Mouse (Mus musculus) liver, embryonic 12.5 days (tissue): ENCODE data around the gene Mov10. TPM values are rescaled to one million over a fixed set of nuclear protein-coding genes. Genes with fewer than 3 reads are reported as not detected.
"Not testable (repeated sequence)": the region's sequence is repeated elsewhere in the genome, so short reads cannot be mapped to it uniquely, and the experiment has no call there.

Source experiments
- ATAC-seq: fragments of 200-750 bp; cut with Nextera tagmentation; 2 replicates; pipeline ENCODE4 v1.8.0; 2017; ENCODE audit warnings: moderate number of reproducible peaks, mild to moderate bottlenecking, moderate library complexity
- H3K27ac ChIP-seq: fragments of 300-500 bp; sonication (generic); 2 replicates; pipeline ENCODE4 v1.5.1; 2016; ENCODE audit warnings: mild to moderate bottlenecking
- H3K27me3 ChIP-seq: fragments of 300-500 bp; sonication (generic); replicated peaks from 2 replicates; pipeline ENCODE4 v1.6.1; 2016; ENCODE audit warnings: mild to moderate bottlenecking, moderate library complexity
- H3K36me3 ChIP-seq: fragments of 300-500 bp; sonication (generic); 2 replicates; pipeline ENCODE4 v1.6.1; 2016; ENCODE audit warnings: mild to moderate bottlenecking, moderate library complexity
- H3K4me1 ChIP-seq: fragments of 300-500 bp; sonication (generic); 2 replicates; pipeline ENCODE4 v1.6.1; 2016
- H3K4me2 ChIP-seq: fragments of 300-500 bp; sonication (generic); 2 replicates; pipeline ENCODE4 v1.6.1; 2016; ENCODE audit warnings: mild to moderate bottlenecking, moderate library complexity
- H3K4me3 ChIP-seq: fragments of 300-500 bp; sonication (generic); 2 replicates; pipeline ENCODE4 v1.5.1; 2016; ENCODE audit warnings: mild to moderate bottlenecking, moderate library complexity
- H3K9ac ChIP-seq: fragments of 300-500 bp; sonication (generic); 2 replicates; pipeline ENCODE4 v1.6.1; 2016; ENCODE audit warnings: mild to moderate bottlenecking, moderate library complexity
- H3K9me3 ChIP-seq: fragments of 300-500 bp; sonication (generic); replicated peaks from 2 replicates; pipeline ENCODE4 v1.6.1; 2016; ENCODE audit warnings: mild to moderate bottlenecking, moderate library complexity
- WGBS: fragments of 180-500 bp; shearing (Covaris S2); methylation state at CpG from one replicate; pipeline ENCODE4 v1.1.7; 2016; ENCODE audit not compliant: insufficient replicate concordance; 5-methylcytosine and 5-hydroxymethylcytosine counted together
- polyA plus RNA-seq: library from polyadenylated mRNA; unstranded; fragments of >200 nt; fragmentation: Nextera tagmentation; extraction: Ambion mirVana; gene quantifications from 2 replicates; pipeline ENCODE4 v1.2.1, GENCODE M21; 2016

Gene Mov10
- 28.5 and 29.2 TPM in 2 replicates for polyA plus RNA-seq

- Histone ChIP-seq H3K9ac (peak within 1 kb of the TSS; percentile 84), H3K27ac (peak within 1 kb of the TSS; percentile 81), H3K4me1 (peaks cover 40% of the 10 kb centered on the region), H3K4me3 (peak within 1 kb of the TSS; percentile 80), H3K27me3 (no peaks in the 10 kb centered on the region), H3K9me3 (no peaks in the 10 kb centered on the region), H3K36me3 (peaks cover 25% of the 10 kb centered on the region), H3K4me2 (peak within 1 kb of the TSS; percentile 79)
- peak; percentile 79 for ATAC-seq
- WGBS, result 1% methylated on average over 40 of the region's 40 CpGs
Observed at GRCm38 (mm10) chr3:104817991-104818748, at the start of gene Mov10. Gene Mov10 (minus strand): TSS chr3:104818563.

DNA sequence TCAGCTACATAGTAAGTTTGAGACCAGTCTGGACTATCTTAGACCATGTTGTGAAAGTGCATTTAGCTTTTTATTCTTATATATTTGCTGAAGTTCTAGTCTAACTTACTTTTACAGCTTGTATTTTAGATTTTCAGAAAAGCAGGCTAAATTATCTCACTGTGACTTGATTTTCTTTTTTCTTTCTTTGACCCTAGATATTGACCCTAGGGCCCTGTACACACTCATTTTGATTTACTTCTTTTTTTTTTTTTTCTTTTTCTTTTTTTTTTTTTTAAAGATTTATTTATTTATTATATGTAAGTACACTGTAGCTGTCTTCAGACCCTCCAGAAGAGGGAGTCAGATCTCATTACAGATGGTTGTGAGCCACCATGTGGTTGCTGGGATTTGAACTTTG, 48.3 kb upstream of the Mov10 start:
- Histone ChIP-seq H3K4me1 (peaks cover 28% of the 10 kb centered on the region), H3K36me3 (peaks cover 28% of the 10 kb centered on the region), H3K4me2 (peak overlapping the region; percentile 76), H3K27ac (0 out of 2 replicates have a peak overlapping the region, but pooled peaks have one; percentile 95), H3K9ac (peak overlapping the region; percentile 96; the same call in 1 of the 2 replicates)
- H3K27me3 ChIP-seq, ATAC-seq, H3K4me3 ChIP-seq, H3K9me3 ChIP-seq: not testable (repeated sequence)

GRCm38 (mm10) chr3:104865341-104865788, 47.0 kb upstream of the Mov10 start:
- H3K36me3 ChIP-seq, result peaks cover 26% of the 10 kb centered on the region
- no peaks in the 10 kb centered on the region for H3K27me3 ChIP-seq
- H3K9me3 ChIP-seq, result no peaks in the 10 kb centered on the region
- H3K4me3 ChIP-seq, result peak overlapping the region; percentile 92
- H3K9ac ChIP-seq, result peak overlapping the region; percentile 96
- ATAC-seq, result peak; percentile 47
- H3K27ac ChIP-seq, result peak overlapping the region; percentile 95
- peaks cover 41% of the 10 kb centered on the region for H3K4me1 ChIP-seq
- peak overlapping the region; percentile 76 for H3K4me2 ChIP-seq
- WGBS, result under 1% methylated on average over 12 of the region's 12 CpGs

DNA sequence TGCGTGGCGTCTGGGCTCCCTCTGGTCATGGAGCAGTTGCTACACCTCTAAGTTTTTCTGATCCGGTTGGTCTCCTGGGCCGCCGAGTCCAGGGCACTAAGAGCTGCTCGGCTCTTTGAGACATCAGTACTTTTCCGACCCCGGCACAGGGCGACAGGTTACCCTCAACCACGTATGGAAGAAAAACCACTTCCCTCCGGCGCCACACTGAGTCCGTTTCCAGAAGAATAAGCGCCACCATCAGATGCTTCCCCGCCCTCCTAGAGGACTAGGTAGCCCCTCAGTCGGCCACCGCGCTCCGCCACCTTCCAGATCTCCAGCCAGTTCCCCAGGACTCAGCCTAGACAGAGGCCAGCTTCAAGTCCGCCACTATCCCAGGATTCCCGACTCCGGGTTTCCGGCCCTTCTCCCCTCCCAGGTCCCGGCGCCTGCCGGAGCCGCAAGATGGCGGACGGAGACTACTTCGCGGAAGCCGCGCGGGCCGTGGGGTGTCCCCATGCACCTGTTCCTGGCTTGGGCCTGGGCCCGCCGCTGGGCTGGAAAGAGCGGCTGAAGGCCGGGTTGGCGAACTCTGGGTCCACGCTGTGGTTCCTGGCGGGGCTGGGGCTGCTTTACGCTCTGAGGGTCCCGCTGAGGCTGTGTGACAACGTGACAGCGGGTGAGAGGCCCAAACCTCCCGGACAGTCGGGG, 46.4 kb upstream of the Mov10 start:
- peak; percentile 61 for ATAC-seq
- peak overlapping the region; percentile 96 for H3K9ac ChIP-seq
- H3K4me1 ChIP-seq, result peaks cover 45% of the 10 kb centered on the region
- no peaks in the 10 kb centered on the region for H3K9me3 ChIP-seq
- under 1% methylated on average over 48 of the region's 48 CpGs for WGBS
- no peaks in the 10 kb centered on the region for H3K27me3 ChIP-seq
- H3K27ac ChIP-seq, result peak overlapping the region; percentile 95
- peak overlapping the region; percentile 76 for H3K4me2 ChIP-seq
- H3K4me3 ChIP-seq, result peak overlapping the region; percentile 92
- H3K36me3 ChIP-seq, result peaks cover 25% of the 10 kb centered on the region

DNA sequence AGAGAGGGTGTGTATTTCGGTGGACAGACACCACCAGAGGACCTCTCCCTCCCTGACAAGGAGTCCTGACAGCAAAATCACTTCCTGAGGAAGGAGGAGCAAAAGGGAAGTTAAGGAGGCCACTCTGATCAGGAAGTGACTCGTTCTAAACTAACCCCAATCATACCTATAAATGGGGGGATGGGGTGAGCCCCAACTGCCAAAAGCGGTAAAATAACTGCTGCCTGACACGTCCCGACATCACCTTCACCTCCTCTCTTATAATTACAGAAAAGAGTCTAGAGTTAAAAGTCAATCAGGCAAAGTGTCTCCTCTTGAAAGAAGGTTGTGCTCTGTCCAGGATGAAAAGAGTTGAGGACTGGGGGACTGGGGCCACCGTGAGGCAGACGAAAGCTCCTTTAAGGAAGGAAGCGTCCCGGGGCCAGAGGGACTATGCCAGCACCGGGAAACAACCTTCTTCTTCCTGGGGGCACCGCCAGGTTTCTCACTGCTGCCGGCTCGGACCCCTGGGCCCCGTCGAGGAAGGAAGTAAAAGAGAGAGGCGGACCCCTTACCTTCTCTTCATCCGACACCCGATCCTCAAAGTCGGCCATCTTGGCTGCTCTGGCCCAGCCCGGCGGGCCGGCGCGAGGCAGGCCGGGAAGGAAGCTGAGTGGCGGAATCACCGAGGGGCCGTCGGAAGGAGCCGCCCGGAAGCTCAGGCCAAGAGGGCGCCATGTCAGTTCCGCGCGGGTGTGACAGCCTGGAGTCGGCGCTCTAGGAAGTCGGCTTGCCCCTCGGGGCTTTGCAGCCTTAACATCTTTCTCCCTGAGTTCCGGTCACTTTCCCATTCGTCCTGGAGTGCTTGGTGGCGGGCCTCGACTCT, 45.7 kb upstream of the Mov10 start, which contains the start of the genes St7l and Capza1:
St7l (plus strand) TSS at position 220 of the 865 bp plus-strand sequence.
Capza1 (minus strand) TSS at position 720 of the 865 bp plus-strand sequence.
- H3K4me1 ChIP-seq, result peaks cover 47% of the 10 kb centered on the region
- H3K36me3 ChIP-seq, result peaks cover 25% of the 10 kb centered on the region
- peak within 1 kb of the TSS; percentile 92 for H3K4me3 ChIP-seq
- H3K27ac ChIP-seq, result peak within 1 kb of the TSS; percentile 95
- H3K9ac ChIP-seq, result peak within 1 kb of the TSS; percentile 96
- ATAC-seq, result peak; percentile 93
- under 1% methylated on average over 43 of the region's 43 CpGs for WGBS
- H3K4me2 ChIP-seq, result peak within 1 kb of the TSS; percentile 76
- H3K27me3 ChIP-seq, result no peaks in the 10 kb centered on the region
- no peaks in the 10 kb centered on the region for H3K9me3 ChIP-seq

GRCm38 (mm10) chr3:104858560-104858959, 40.2 kb upstream of the Mov10 start:
- H3K9me3 ChIP-seq, result no peaks in the 10 kb centered on the region
- WGBS, result 95% methylated on average over 1 of the region's 1 CpGs
- no peak for ATAC-seq
- H3K4me3 ChIP-seq, result no peak overlapping the region
- H3K27ac ChIP-seq, result no peak overlapping the region
- no peaks in the 10 kb centered on the region for H3K27me3 ChIP-seq
- no peak overlapping the region for H3K4me2 ChIP-seq
- H3K4me1 ChIP-seq, result peaks cover 75% of the 10 kb centered on the region
- H3K9ac ChIP-seq, result no peak overlapping the region
- peaks cover 50% of the 10 kb centered on the region for H3K36me3 ChIP-seq

GRCm38 (mm10) chr3:104856106-104856505, 37.7 kb upstream of the Mov10 start:
- no peak; the same call in 1 of the 2 replicates for ATAC-seq
- no peaks in the 10 kb centered on the region for H3K27me3 ChIP-seq
- no peak overlapping the region for H3K4me2 ChIP-seq
- no peak overlapping the region for H3K4me3 ChIP-seq
- WGBS, result 33% methylated on average over 1 of the region's 1 CpGs
- no peak overlapping the region for H3K9ac ChIP-seq
- H3K9me3 ChIP-seq, result no peaks in the 10 kb centered on the region
- no peak overlapping the region for H3K27ac ChIP-seq
- H3K36me3 ChIP-seq, result peaks cover 48% of the 10 kb centered on the region
- peaks cover 52% of the 10 kb centered on the region for H3K4me1 ChIP-seq

- H3K27ac ChIP-seq, result peak overlapping the region; percentile 64; the same call in 1 of the 2 replicates
- no peak overlapping the region for H3K4me3 ChIP-seq
- peak overlapping the region; percentile 29 for H3K4me2 ChIP-seq
- peak; percentile 62 for ATAC-seq
- peaks cover 45% of the 10 kb centered on the region for H3K36me3 ChIP-seq
- no peaks in the 10 kb centered on the region for H3K9me3 ChIP-seq
- peaks cover 41% of the 10 kb centered on the region for H3K4me1 ChIP-seq
- H3K27me3 ChIP-seq, result no peaks in the 10 kb centered on the region
- peak overlapping the region; percentile 27; the same call in 1 of the 2 replicates for H3K9ac ChIP-seq
Observed at GRCm38 (mm10) chr3:104854866-104855265, 36.5 kb upstream of the Mov10 start.

DNA sequence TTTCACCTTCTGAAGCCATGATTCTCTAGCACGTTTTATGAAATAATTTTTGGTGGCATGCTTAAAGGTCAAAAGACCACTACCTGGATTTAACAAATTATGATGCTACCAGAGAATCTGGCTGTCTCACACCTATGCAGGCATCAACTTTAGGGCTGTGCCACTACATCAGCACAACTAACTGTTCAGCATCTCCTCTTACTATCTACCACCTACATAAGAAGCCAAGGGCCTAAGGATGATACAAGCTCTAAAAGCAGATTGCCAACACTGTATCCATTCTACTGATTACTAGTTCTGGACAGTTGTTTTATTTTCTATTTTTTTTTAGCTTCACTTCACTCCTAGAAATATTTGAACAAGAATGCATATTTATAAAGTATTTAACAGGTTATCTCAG, 36.1 kb upstream of the Mov10 start:
- Histone ChIP-seq H3K4me2 (no peak overlapping the region), H3K9me3 (no peaks in the 10 kb centered on the region), H3K36me3 (peaks cover 48% of the 10 kb centered on the region), H3K9ac (no peak overlapping the region), H3K4me1 (peaks cover 38% of the 10 kb centered on the region), H3K27ac (no peak overlapping the region), H3K27me3 (no peaks in the 10 kb centered on the region), H3K4me3 (no peak overlapping the region)
- WGBS, result 93% methylated on average over 1 of the region's 1 CpGs
- no peak for ATAC-seq

DNA sequence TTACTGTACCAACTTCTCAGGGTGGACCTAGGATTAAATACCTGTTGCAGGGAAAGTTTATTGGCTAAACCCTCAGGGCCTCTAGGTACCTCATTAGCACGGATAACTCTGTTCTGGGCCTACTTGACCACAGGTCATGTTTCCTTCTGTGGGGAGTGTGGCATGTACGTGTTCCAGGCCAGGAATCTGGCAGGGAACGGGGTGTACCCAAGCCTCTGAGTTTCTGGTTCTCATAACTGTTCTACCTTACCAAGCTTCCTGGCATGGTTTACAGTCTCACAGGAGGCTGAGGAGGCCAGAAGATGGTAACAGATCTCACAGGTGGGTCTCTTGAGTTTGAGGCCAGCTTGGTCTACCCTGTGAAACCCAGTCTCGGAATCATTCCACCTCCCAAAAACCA, 28.2 kb upstream of the Mov10 start:
- Histone ChIP-seq H3K36me3 (peaks cover 71% of the 10 kb centered on the region), H3K27ac (no peak overlapping the region), H3K9ac (no peak overlapping the region), H3K27me3 (no peaks in the 10 kb centered on the region), H3K4me1 (no peaks in the 10 kb centered on the region), H3K9me3 (no peaks in the 10 kb centered on the region), H3K4me2 (no peak overlapping the region), H3K4me3 (no peak overlapping the region)
- no peak for ATAC-seq
- 92% methylated on average over 4 of the region's 4 CpGs for WGBS

DNA sequence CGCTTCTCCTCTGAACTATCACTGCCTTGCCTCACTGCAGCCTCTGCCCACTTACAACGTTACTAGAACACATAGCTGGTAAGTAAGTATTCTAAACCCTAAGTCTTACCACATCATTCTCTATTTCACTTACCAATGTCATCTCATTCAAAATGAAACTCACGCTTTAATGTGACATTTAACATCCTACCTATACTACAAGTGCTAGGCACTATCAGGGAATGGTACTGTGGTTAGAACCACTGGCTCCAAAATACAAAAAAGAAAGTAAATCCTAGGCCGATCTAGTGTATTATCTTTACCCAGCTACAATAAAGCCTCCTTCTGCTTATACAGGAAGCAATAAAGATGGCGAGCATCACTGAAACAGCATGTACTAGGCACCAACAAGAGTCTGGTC, 22.7 kb upstream of the Mov10 start:
- WGBS, result 83% methylated on average over 5 of the region's 5 CpGs
- Histone ChIP-seq H3K4me1 (no peaks in the 10 kb centered on the region), H3K36me3 (peaks cover 92% of the 10 kb centered on the region), H3K4me2 (no peak overlapping the region), H3K4me3 (no peak overlapping the region), H3K9ac (no peak overlapping the region), H3K9me3 (no peaks in the 10 kb centered on the region), H3K27ac (no peak overlapping the region), H3K27me3 (no peaks in the 10 kb centered on the region)
- ATAC-seq, result no peak
